Mouse (Mus musculus): ENCODE measurements around the gene Cd46. TPM values are rescaled to one million over a fixed set of nuclear protein-coding genes. Genes with fewer than 3 reads are reported as not detected.
A peak's percentile ranks its signal among the peaks of the same experiment; 100 is the strongest.

Gene Cd46
- total and polyA plus RNA-seq, 2 experiments from 2014 or later, result 0.53 to 1.6 TPM

- TF ChIP-seq EP300 (IDR thresholded peaks at IDR 0.05; ENCODE audit: low read depth) (0 out of 2 replicates have a peak, but pooled peaks have one; percentile 16), CTCF (IDR thresholded peaks at IDR 0.05; ENCODE audit: low read depth) (no peak)
- H3K36me3 ChIP-seq (replicated peaks; ENCODE audit: control insufficient read depth, insufficient read depth, low read length), result no peaks in the 10 kb centered on the region
- H3K4me2 ChIP-seq (ENCODE audit: low read depth, low read length), result no peak overlapping the region
- no peaks in the 10 kb centered on the region for H3K9me3 ChIP-seq (replicated peaks; ENCODE audit: control insufficient read depth, low read length)
- H3K4me1 ChIP-seq (ENCODE audit: control insufficient read depth, insufficient read depth), result no peaks in the 10 kb centered on the region
- no peak overlapping the region for H3K9ac ChIP-seq (replicated peaks; ENCODE audit: low read depth, low read length)
- no peaks in the 10 kb centered on the region for H3K27me3 ChIP-seq (ENCODE audit: control insufficient read depth, insufficient read depth, low read length)
- no peak overlapping the region for H3K27ac ChIP-seq (ENCODE audit: low read depth)
- 61% methylated on average over 2 of the region's 2 CpGs for WGBS
- ATAC-seq (ENCODE audit: insufficient read depth, low read depth) (no peak), DNase-seq (ENCODE audit: low spot score) (no peak)
- H3K4me3 ChIP-seq (ENCODE audit: low read depth, low read length), result no peak overlapping the region
Measured at GRCm38 (mm10) chr1:195012531-195012930, 79.5 kb downstream of the Cd46 start.

- H3K4me2 ChIP-seq (ENCODE audit: low read depth, low read length), result no peak overlapping the region
- no peaks in the 10 kb centered on the region for H3K9me3 ChIP-seq (replicated peaks; ENCODE audit: control insufficient read depth, low read length)
- TF ChIP-seq CTCF (IDR thresholded peaks at IDR 0.05; ENCODE audit: low read depth), result no peak
- TF ChIP-seq EP300 (IDR thresholded peaks at IDR 0.05; ENCODE audit: low read depth), result no peak
- DNase-seq (ENCODE audit: low spot score) (no peak), ATAC-seq (ENCODE audit: insufficient read depth, low read depth) (no peak)
- no peaks in the 10 kb centered on the region for H3K27me3 ChIP-seq (ENCODE audit: control insufficient read depth, insufficient read depth, low read length)
- H3K4me1 ChIP-seq (ENCODE audit: control insufficient read depth, insufficient read depth), result peaks cover 5% of the 10 kb centered on the region
- H3K36me3 ChIP-seq (replicated peaks; ENCODE audit: control insufficient read depth, insufficient read depth, low read length), result no peaks in the 10 kb centered on the region
- H3K9ac ChIP-seq (replicated peaks; ENCODE audit: low read depth, low read length), result no peak overlapping the region
- H3K4me3 ChIP-seq (ENCODE audit: low read depth, low read length), result no peak overlapping the region
- H3K27ac ChIP-seq (ENCODE audit: low read depth), result no peak overlapping the region
Measured at GRCm38 (mm10) chr1:195006267-195006666, 85.8 kb downstream of the Cd46 start.

GRCm38 (mm10) chr1:195004194-195004593 is 87.9 kb downstream of the Cd46 start:
- Histone ChIP-seq H3K27ac (ENCODE audit: low read depth) (no peak overlapping the region), H3K9ac (replicated peaks; ENCODE audit: low read depth, low read length) (no peak overlapping the region), H3K27me3 (ENCODE audit: control insufficient read depth, insufficient read depth, low read length) (no peaks in the 10 kb centered on the region), H3K36me3 (replicated peaks; ENCODE audit: control insufficient read depth, insufficient read depth, low read length) (no peaks in the 10 kb centered on the region), H3K9me3 (replicated peaks; ENCODE audit: control insufficient read depth, low read length) (no peaks in the 10 kb centered on the region), H3K4me2 (ENCODE audit: low read depth, low read length) (no peak overlapping the region), H3K4me3 (ENCODE audit: low read depth, low read length) (no peak overlapping the region), H3K4me1 (ENCODE audit: control insufficient read depth, insufficient read depth) (peaks cover 5% of the 10 kb centered on the region)
- ATAC-seq (ENCODE audit: insufficient read depth, low read depth), result no peak
- WGBS, result 35% methylated on average over 1 of the region's 1 CpGs
- DNase-seq (ENCODE audit: low spot score), result no peak
- TF ChIP-seq EP300 (IDR thresholded peaks at IDR 0.05; ENCODE audit: low read depth), result no peak
- no peak for TF ChIP-seq CTCF (IDR thresholded peaks at IDR 0.05; ENCODE audit: low read depth)

- no peak for DNase-seq (ENCODE audit: low spot score)
- Histone ChIP-seq H3K27ac (ENCODE audit: low read depth) (no peak overlapping the region), H3K4me3 (ENCODE audit: low read depth, low read length) (no peak overlapping the region), H3K9ac (replicated peaks; ENCODE audit: low read depth, low read length) (no peak overlapping the region), H3K4me1 (ENCODE audit: control insufficient read depth, insufficient read depth) (peaks cover 5% of the 10 kb centered on the region), H3K4me2 (ENCODE audit: low read depth, low read length) (no peak overlapping the region), H3K27me3 (ENCODE audit: control insufficient read depth, insufficient read depth, low read length) (no peaks in the 10 kb centered on the region), H3K36me3 (replicated peaks; ENCODE audit: control insufficient read depth, insufficient read depth, low read length) (no peaks in the 10 kb centered on the region), H3K9me3 (replicated peaks; ENCODE audit: control insufficient read depth, low read length) (no peaks in the 10 kb centered on the region)
- TF ChIP-seq CTCF (IDR thresholded peaks at IDR 0.05; ENCODE audit: low read depth) (no peak), EP300 (IDR thresholded peaks at IDR 0.05; ENCODE audit: low read depth) (no peak)
- 81% methylated on average over 4 of the region's 4 CpGs for WGBS
- ATAC-seq (ENCODE audit: insufficient read depth, low read depth), result no peak
Measured at GRCm38 (mm10) chr1:195003328-195003727, 88.7 kb downstream of the Cd46 start.

GRCm38 (mm10) chr1:194998396-194998795 is 93.7 kb downstream of the Cd46 start:
- no peak for TF ChIP-seq CTCF (IDR thresholded peaks at IDR 0.05; ENCODE audit: low read depth)
- no peak for TF ChIP-seq EP300 (IDR thresholded peaks at IDR 0.05; ENCODE audit: low read depth)
- H3K27ac ChIP-seq (ENCODE audit: low read depth), result no peak overlapping the region
- H3K4me3 ChIP-seq (ENCODE audit: low read depth, low read length), result no peak overlapping the region
- no peak for DNase-seq (ENCODE audit: low spot score)
- H3K4me2 ChIP-seq (ENCODE audit: low read depth, low read length), result no peak overlapping the region
- H3K9me3 ChIP-seq (replicated peaks; ENCODE audit: control insufficient read depth, low read length), result no peaks in the 10 kb centered on the region
- no peaks in the 10 kb centered on the region for H3K27me3 ChIP-seq (ENCODE audit: control insufficient read depth, insufficient read depth, low read length)
- H3K9ac ChIP-seq (replicated peaks; ENCODE audit: low read depth, low read length), result no peak overlapping the region
- no peaks in the 10 kb centered on the region for H3K36me3 ChIP-seq (replicated peaks; ENCODE audit: control insufficient read depth, insufficient read depth, low read length)
- ATAC-seq (ENCODE audit: insufficient read depth, low read depth), result no peak
- WGBS, result 79% methylated on average over 1 of the region's 1 CpGs
- no peaks in the 10 kb centered on the region for H3K4me1 ChIP-seq (ENCODE audit: control insufficient read depth, insufficient read depth)

GRCm38 (mm10) chr1:194995196-194995595 is 96.9 kb downstream of the Cd46 start:
- ATAC-seq (ENCODE audit: insufficient read depth, low read depth), result peak; percentile 51; the same call in 1 of the 2 replicates
- TF ChIP-seq EP300 (IDR thresholded peaks at IDR 0.05; ENCODE audit: low read depth), result 0 out of 2 replicates have a peak, but pooled peaks have one; percentile 35
- no peak for TF ChIP-seq CTCF (IDR thresholded peaks at IDR 0.05; ENCODE audit: low read depth)
- H3K9me3 ChIP-seq (replicated peaks; ENCODE audit: control insufficient read depth, low read length), result no peaks in the 10 kb centered on the region
- no peak overlapping the region for H3K4me2 ChIP-seq (ENCODE audit: low read depth, low read length)
- WGBS, result 68% methylated on average over 2 of the region's 2 CpGs
- no peak overlapping the region for H3K4me3 ChIP-seq (ENCODE audit: low read depth, low read length)
- H3K27ac ChIP-seq (ENCODE audit: low read depth), result no peak overlapping the region
- no peaks in the 10 kb centered on the region for H3K27me3 ChIP-seq (ENCODE audit: control insufficient read depth, insufficient read depth, low read length)
- peaks cover 11% of the 10 kb centered on the region for H3K4me1 ChIP-seq (ENCODE audit: control insufficient read depth, insufficient read depth)
- H3K9ac ChIP-seq (replicated peaks; ENCODE audit: low read depth, low read length), result no peak overlapping the region
- DNase-seq (ENCODE audit: low spot score), result no peak
- H3K36me3 ChIP-seq (replicated peaks; ENCODE audit: control insufficient read depth, insufficient read depth, low read length), result no peaks in the 10 kb centered on the region

Measured in heart, postnatal 0 days (tissue).